Mouse (Mus musculus): Measurements from ENCODE around the gene Zfp385b.

Gene Zfp385b

DNA sequence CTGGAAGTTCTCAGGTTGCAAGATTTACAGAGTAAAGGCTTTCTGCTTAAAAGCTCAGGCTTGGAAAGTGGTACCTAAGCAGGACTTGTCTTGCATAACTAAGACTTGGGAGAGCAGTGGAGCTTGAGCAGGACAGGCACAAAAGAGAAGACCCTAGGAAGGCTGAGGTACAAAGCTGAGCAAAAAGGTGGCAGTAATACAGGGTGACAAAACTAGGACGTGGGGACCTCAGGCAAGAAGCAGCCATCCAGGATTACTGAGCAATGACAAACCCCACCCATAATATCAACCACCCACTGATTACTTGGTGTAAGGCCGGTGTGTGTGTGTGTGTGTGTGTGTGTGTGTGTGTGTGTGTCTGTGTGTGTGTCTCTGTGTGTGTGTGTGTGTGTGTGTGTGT, 114.0 kb downstream of the Zfp385b start:
- no peak for DNase-seq (ENCODE audit: low spot score)

- DNase-seq (ENCODE audit: low spot score), result no peak
Measured at GRCm38 (mm10) chr2:77703080-77703479, 116.4 kb downstream of the Zfp385b start.

DNA sequence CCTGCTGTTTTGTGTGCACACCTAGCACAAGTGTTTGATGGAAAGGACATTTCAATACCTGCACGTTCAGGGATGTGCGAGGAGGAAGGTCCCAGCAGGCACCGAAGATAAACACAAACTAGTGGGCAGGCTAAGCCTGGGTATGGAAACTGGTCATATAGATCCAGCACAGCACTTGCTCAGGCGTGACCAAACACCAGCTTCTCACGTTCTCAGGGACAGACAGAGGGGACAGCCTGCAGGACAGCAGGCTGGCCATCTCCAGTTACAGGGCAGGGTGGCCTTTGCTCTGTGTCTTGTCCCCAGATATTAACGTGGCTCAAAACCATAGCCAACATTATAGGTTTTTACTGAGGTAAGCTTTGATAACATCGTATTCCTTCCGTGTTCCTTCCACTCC, 128.3 kb downstream of the Zfp385b start:
- no peak for DNase-seq (ENCODE audit: low spot score)

- no peak for DNase-seq (ENCODE audit: low spot score)
Measured at GRCm38 (mm10) chr2:77690316-77690715, 129.1 kb downstream of the Zfp385b start.

DNA sequence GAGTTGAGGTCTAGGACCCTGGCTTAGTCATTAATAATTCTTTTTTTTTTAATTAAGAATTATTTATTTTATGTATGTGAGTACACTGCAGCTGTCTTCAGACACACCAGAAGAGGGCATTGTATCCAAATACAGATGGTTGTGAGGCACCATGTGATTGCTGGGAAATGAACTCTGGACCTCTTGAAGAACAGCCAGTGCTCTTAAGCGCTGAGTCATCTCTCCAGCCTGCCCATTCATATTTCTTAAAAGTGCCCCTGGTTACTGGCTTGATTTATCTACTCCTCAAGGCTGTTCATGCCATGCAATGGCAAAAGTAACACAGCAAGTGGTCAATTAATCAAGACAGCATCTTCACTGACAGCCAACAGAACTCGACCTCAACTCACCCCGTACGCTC, 130.8 kb downstream of the Zfp385b start:
- DNase-seq (ENCODE audit: low spot score), result no peak

DNA sequence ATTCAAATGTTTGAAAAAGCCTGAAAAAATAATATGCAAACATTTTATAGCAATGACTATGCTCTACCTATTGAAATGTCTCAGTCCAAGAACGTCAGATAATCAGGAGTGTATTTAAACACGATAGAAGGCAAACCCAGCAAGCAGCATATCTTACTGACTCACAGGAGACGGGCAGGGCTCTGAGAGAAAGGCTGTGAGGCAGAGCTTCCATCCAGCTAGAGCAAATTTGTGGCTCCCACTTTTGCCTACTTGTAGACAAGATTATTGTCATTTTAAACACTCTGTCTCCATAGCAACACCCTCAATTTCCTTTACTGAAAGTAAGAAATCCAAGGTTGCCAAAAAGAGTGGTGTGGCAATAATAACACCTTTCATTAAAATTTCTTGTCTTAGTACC, 135.4 kb downstream of the Zfp385b start:
- DNase-seq (ENCODE audit: low spot score), result no peak

GRCm38 (mm10) chr2:77682205-77682604, 137.2 kb downstream of the Zfp385b start:
- DNase-seq (ENCODE audit: low spot score), result no peak

GRCm38 (mm10) chr2:77681741-77682140, 137.7 kb downstream of the Zfp385b start:
- DNase-seq (ENCODE audit: low spot score), result no peak

GRCm38 (mm10) chr2:77673770-77674169, 145.7 kb downstream of the Zfp385b start:
- DNase-seq (ENCODE audit: low spot score), result no peak

- DNase-seq (ENCODE audit: low spot score), result no peak
Measured at GRCm38 (mm10) chr2:77672215-77672905, 147.1 kb downstream of the Zfp385b start.

GRCm38 (mm10) chr2:77662171-77662570, 157.3 kb downstream of the Zfp385b start:
- peak; percentile 14 for DNase-seq (ENCODE audit: low spot score)

DNA sequence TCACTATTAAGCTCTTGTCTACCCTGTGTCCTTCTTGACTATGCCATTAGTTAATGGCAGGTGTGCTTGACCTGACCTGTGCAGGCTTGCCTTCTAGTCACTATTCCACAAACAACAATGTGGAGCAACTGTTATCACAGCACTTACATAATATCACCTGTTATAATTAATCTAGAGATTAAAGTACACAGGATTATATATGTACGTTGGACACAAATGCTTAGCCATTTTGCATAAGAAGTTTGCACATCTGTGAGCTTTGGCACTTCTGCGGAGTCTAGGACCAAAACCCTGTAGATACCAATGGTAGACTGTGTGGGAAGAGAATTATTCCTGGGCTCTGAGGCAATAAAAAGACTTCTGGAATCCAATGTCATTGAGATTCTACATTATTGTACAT, 165.8 kb downstream of the Zfp385b start:
- no peak for DNase-seq (ENCODE audit: low spot score)

DNA sequence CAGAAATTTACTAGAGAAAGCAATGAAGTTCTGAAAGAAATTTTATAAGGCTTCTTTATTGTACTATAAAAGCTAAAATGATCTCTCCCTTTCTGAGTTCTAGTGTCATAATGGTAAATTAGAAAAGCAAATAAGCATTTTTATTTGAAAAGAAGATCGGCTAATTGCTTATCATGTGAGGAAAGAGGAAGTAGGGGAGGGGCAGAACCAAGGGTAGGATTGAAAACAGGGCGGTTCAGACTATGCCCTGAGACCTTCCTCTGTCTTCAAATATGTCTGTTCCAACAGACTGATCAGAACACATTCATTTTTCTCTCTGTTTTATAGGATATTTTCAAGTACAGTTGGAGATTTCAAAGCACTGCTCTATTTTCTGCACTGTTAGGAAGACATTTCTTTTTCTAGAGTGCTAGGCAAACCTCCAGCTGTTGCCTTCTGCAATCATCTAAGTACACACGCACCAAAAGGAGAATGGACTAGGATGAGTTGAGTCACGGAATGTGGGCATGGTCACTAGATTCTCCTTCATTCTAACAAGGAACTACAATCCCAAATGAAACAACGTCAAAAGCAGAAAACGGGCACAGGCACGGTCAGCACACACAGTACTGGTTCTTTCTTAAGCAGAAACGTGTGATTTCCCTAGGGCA, 177.8 kb downstream of the Zfp385b start:
- no peak for DNase-seq (ENCODE audit: low spot score)

- DNase-seq (ENCODE audit: low spot score), result no peak
Measured at GRCm38 (mm10) chr2:77639993-77640392, 179.4 kb downstream of the Zfp385b start.

- DNase-seq (ENCODE audit: low spot score), result no peak
Measured at GRCm38 (mm10) chr2:77631606-77632005, 187.8 kb downstream of the Zfp385b start.

DNA sequence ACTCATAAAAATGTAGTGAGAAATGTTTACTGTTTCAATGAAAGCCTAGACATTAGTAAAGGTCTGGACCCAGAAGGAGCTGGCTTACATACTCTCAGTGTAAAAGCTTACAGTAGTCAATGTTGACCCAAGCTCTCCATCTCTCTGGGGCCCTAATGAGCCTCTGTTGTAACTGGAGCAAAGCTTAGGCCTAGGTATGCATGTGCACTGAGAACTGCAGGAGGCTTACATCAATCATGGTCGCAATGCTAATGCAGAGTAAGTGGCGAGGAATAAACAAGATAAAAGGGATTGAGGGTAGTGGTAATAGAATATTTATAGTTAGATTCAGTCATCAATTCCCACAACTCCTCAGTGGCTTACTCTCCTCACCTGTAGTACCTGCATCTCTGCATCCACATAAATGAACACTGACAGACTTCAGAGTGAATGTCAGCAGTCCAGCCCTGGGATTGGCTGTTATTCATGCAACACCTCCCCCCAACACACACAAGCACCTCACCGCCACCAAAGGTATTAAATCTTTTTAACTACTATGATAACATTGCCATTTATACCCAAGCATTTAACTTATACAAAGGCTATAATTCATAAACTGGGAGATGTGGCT, 191.7 kb downstream of the Zfp385b start:
- DNase-seq (ENCODE audit: low spot score), result no peak

DNA sequence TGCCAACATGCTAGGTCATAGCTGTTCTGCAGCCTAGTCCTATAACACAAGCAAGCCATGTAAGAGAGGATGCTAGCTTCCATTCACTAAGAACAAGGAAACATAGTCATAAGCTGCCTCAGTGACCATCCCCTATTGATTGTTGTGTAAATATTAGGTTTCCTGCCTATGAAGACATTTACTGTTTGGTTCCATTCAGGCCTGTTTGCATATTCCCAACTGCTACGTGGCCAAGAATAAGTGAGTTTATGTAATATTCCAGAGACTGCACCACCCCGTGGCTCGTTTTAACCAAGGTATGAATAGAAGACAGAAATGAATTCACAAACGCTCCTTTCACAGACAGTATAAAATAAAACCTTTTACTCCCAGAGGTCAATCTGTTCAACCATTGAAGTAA, 200.8 kb downstream of the Zfp385b start:
- DNase-seq (ENCODE audit: low spot score), result no peak

- no peak for DNase-seq (ENCODE audit: low spot score)
Measured at GRCm38 (mm10) chr2:77610303-77610991, 209.0 kb downstream of the Zfp385b start.

- DNase-seq (ENCODE audit: low spot score), result no peak
Measured at GRCm38 (mm10) chr2:77609452-77609851, 210.0 kb downstream of the Zfp385b start.

DNA sequence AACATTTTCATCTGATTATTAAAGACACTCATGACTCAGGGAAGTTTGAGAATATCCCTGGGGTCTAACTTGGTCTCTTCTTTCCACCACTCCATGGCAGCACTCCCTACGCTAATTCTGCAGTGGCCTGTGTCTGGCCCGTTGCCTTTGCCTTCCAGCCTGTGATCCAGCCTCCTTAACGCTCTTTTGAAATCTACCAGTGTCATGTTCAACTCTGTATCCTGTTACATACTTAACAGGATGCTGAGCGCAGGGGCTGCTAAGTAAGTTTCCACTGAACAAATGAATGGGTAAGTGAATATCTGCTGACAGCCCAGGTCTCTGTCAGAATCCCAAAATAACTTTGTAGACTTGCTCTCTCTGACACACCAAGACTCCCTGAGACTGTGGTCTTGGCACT, 210.8 kb downstream of the Zfp385b start:
- no peak for DNase-seq (ENCODE audit: low spot score)

- DNase-seq (ENCODE audit: low spot score), result no peak
Measured at GRCm38 (mm10) chr2:77593461-77593860, 226.0 kb downstream of the Zfp385b start.

- no peak for DNase-seq (ENCODE audit: low spot score)
Measured at GRCm38 (mm10) chr2:77592525-77592924, 226.9 kb downstream of the Zfp385b start.

Data from urinary bladder, postnatal 14 days (tissue).